19 mouse cellular contexts compared by ENCODE assay signal in the genomic region with DNA sequence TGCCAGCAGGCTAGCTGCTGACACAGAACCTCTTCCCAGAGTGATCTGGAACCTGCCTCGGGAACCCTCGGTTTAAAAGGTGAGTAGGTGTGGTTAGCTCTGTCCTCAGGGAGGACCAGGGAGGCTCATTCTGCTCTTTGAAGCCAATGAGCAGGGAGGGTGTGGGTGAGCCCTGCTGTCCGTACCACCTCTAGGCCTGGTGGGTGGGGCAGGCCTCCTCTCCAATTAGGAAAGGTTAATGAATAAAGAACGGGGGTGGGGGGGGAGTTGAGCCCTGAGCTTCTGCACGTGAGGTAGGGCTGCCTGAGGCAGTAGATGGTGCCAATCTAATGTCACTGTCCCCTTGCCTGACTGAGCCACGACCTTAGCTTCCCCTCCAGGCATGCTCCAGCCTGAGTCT. TPM values are rescaled to one million over a fixed set of nuclear protein-coding genes. Genes with fewer than 3 reads are reported as not detected.
DNase-seq lines count a peak whose midpoint lies in the region; ATAC-seq and TF ChIP-seq lines count a peak whose summit lies in the region.
"Had no signal": no experiment of that assay in that cellular context is flagged by ENCODE, and none has a peak within 500 bp of the region (broad histone marks: within the 10 kb centered on the region; RNA-seq: fewer than 3 reads in every experiment).

No protein-coding gene starts in this region.

- no peak for TF ChIP-seq CTCF in liver, postnatal 0 days (IDR thresholded peaks at IDR 0.05; ENCODE audit: low read depth)
- TF ChIP-seq CTCF in liver, embryonic 14.5 days (IDR thresholded peaks at IDR 0.05; ENCODE audit: low read depth), result no peak

- no peak overlapping the region for H3K9ac ChIP-seq in heart, embryonic 11.5 days (ENCODE audit: low read depth, low read length)
- no peak overlapping the region for H3K9ac ChIP-seq in liver, embryonic 11.5 days (ENCODE audit: low read depth, low read length)
- no peak overlapping the region for H3K9ac ChIP-seq in liver, postnatal 0 days (replicated peaks)
- H3K9ac ChIP-seq in kidney, embryonic 15.5 days, result no peak overlapping the region
- H3K9ac ChIP-seq in liver, embryonic 14.5 days (replicated peaks), result no peak overlapping the region
- H3K9ac ChIP-seq in forebrain, embryonic 15.5 days (replicated peaks), result no peak overlapping the region
- H3K9ac ChIP-seq: embryonic facial prominence, embryonic 15.5 days; heart, embryonic 15.5 days had no signal

- no peak for ATAC-seq in heart, embryonic 11.5 days (replicated peaks; ENCODE audit: insufficient number of reproducible peaks, low FRiP score, low TSS enrichment)
- 0 out of 2 replicates have a peak, but pooled peaks have one; percentile 34 for ATAC-seq in liver, embryonic 11.5 days (replicated peaks; ENCODE audit: low FRiP score)
- no peak for ATAC-seq in liver, postnatal 0 days
- ATAC-seq in kidney, embryonic 15.5 days (replicated peaks; ENCODE audit: low FRiP score), result 0 out of 2 replicates have a peak, but pooled peaks have one; percentile 7
- peak; percentile 22; the same call in 1 of the 2 replicates for ATAC-seq in liver, embryonic 14.5 days (ENCODE audit: insufficient read depth)
- no peak for ATAC-seq in forebrain, embryonic 15.5 days (replicated peaks)
- ATAC-seq: inflammation-experienced regulatory T-cells, adult 6 months had no signal

- no peaks in the 10 kb centered on the region for H3K9me3 ChIP-seq in heart, embryonic 11.5 days (replicated peaks; ENCODE audit: control insufficient read depth, low read length)
- H3K9me3 ChIP-seq in liver, embryonic 11.5 days (ENCODE audit: control insufficient read depth, low read length), result no peaks in the 10 kb centered on the region
- no peaks in the 10 kb centered on the region for H3K9me3 ChIP-seq in liver, postnatal 0 days (ENCODE audit: low read length)
- H3K9me3 ChIP-seq in kidney, embryonic 15.5 days (replicated peaks), result no peaks in the 10 kb centered on the region
- no peaks in the 10 kb centered on the region for H3K9me3 ChIP-seq in liver, embryonic 14.5 days (ENCODE audit: control insufficient read depth, low read length)
- no peaks in the 10 kb centered on the region for H3K9me3 ChIP-seq in forebrain, embryonic 15.5 days
- H3K9me3 ChIP-seq: embryonic facial prominence, embryonic 15.5 days; G1E; heart, embryonic 15.5 days had no signal

- TF ChIP-seq EP300 in liver, postnatal 0 days (IDR thresholded peaks at IDR 0.05; ENCODE audit: low read depth), result no peak
- no peak for TF ChIP-seq EP300 in liver, embryonic 14.5 days (IDR thresholded peaks at IDR 0.05; ENCODE audit: low read depth)

- H3K4me1 ChIP-seq in heart, embryonic 11.5 days (ENCODE audit: control insufficient read depth, insufficient read depth, low read length), result peaks cover 18% of the 10 kb centered on the region; the same call in 1 of the 2 replicates
- H3K4me1 ChIP-seq in liver, embryonic 11.5 days (replicated peaks; ENCODE audit: control insufficient read depth, insufficient read depth, low read length), result peaks cover 8% of the 10 kb centered on the region
- no peaks in the 10 kb centered on the region for H3K4me1 ChIP-seq in liver, postnatal 0 days (ENCODE audit: insufficient read depth)
- peaks cover 20% of the 10 kb centered on the region for H3K4me1 ChIP-seq in kidney, embryonic 15.5 days
- no peaks in the 10 kb centered on the region for H3K4me1 ChIP-seq in liver, embryonic 14.5 days (replicated peaks; ENCODE audit: control insufficient read depth in 2 of 2, insufficient read depth in 2 of 2, low read length in 1 of 2)
- peaks cover 15% of the 10 kb centered on the region for H3K4me1 ChIP-seq in forebrain, embryonic 15.5 days
- H3K4me1 ChIP-seq: embryonic facial prominence, embryonic 15.5 days had no signal

- H3K27me3 ChIP-seq in heart, embryonic 11.5 days (ENCODE audit: control insufficient read depth, insufficient read depth, low read length), result peaks cover 20% of the 10 kb centered on the region
- peaks cover 4% of the 10 kb centered on the region; the same call in 1 of the 2 replicates for H3K27me3 ChIP-seq in liver, embryonic 11.5 days (replicated peaks; ENCODE audit: control insufficient read depth, insufficient read depth, low read length)
- H3K27me3 ChIP-seq in liver, postnatal 0 days (ENCODE audit: insufficient read depth, low read length), result no peaks in the 10 kb centered on the region
- no peaks in the 10 kb centered on the region for H3K27me3 ChIP-seq in kidney, embryonic 15.5 days
- H3K27me3 ChIP-seq in liver, embryonic 14.5 days (ENCODE audit: control insufficient read depth, insufficient read depth, low read length), result no peaks in the 10 kb centered on the region
- H3K27me3 ChIP-seq in forebrain, embryonic 15.5 days, result no peaks in the 10 kb centered on the region
- H3K27me3 ChIP-seq: embryonic facial prominence, embryonic 15.5 days; heart, embryonic 15.5 days had no signal

- 35% methylated on average over 6 of the region's 6 CpGs for WGBS in heart, embryonic 11.5 days (ENCODE audit: insufficient replicate concordance)
- WGBS in liver, embryonic 11.5 days, result 37% methylated on average over 6 of the region's 6 CpGs
- WGBS in liver, postnatal 0 days (ENCODE audit: insufficient replicate concordance), result 42% methylated on average over 6 of the region's 6 CpGs
- WGBS in kidney, embryonic 15.5 days, result 25% methylated on average over 6 of the region's 6 CpGs
- 32% methylated on average over 6 of the region's 6 CpGs for WGBS in liver, embryonic 14.5 days (ENCODE audit: insufficient replicate concordance)
- 33% methylated on average over 6 of the region's 6 CpGs for WGBS in forebrain, embryonic 15.5 days

- peak overlapping the region; percentile 29; the same call in 1 of the 2 replicates for H3K4me2 ChIP-seq in heart, embryonic 11.5 days
- H3K4me2 ChIP-seq in liver, embryonic 11.5 days, result no peak overlapping the region
- H3K4me2 ChIP-seq in liver, postnatal 0 days (ENCODE audit: low read depth, low read length), result no peak overlapping the region
- no peak overlapping the region for H3K4me2 ChIP-seq in kidney, embryonic 15.5 days
- H3K4me2 ChIP-seq in liver, embryonic 14.5 days (ENCODE audit: low read depth), result no peak overlapping the region
- no peak overlapping the region for H3K4me2 ChIP-seq in forebrain, embryonic 15.5 days (replicated peaks)
- H3K4me2 ChIP-seq: embryonic facial prominence, embryonic 15.5 days; heart, embryonic 15.5 days had no signal

- no peak overlapping the region for H3K4me3 ChIP-seq in heart, embryonic 11.5 days (ENCODE audit: low read depth, low read length)
- H3K4me3 ChIP-seq in liver, embryonic 11.5 days (ENCODE audit: low read depth, low read length), result no peak overlapping the region
- no peak overlapping the region for H3K4me3 ChIP-seq in liver, postnatal 0 days (ENCODE audit: low read depth, low read length)
- H3K4me3 ChIP-seq in kidney, embryonic 15.5 days (replicated peaks), result no peak overlapping the region
- H3K4me3 ChIP-seq in liver, embryonic 14.5 days (ENCODE audit: insufficient read depth in 1 of 2, low read depth in 2 of 2, low read length in 2 of 2), result no peak overlapping the region
- no peak overlapping the region for H3K4me3 ChIP-seq in forebrain, embryonic 15.5 days
- H3K4me3 ChIP-seq: embryonic facial prominence, embryonic 15.5 days; heart, embryonic 15.5 days; myocyte had no signal

- DNase-seq in heart, adult 9 months (ENCODE audit: low spot score in 2 of 2), result no peak
- no peak for DNase-seq in liver, embryonic 11.5 days (ENCODE audit: low spot score)
- DNase-seq in liver, postnatal 0 days, result no peak
- DNase-seq in liver, embryonic 14.5 days (ENCODE audit: low read depth in 3 of 3, low spot score in 3 of 3), result no peak
- DNase-seq in gastrocnemius, postnatal 25 days, result no peak
- DNase-seq: adrenal gland, postnatal 36 days; gastrocnemius, postnatal 36 days; midbrain, embryonic 14.5 days; retina, postnatal 1 day had no signal

- H3K36me3 ChIP-seq in heart, embryonic 11.5 days (ENCODE audit: control insufficient read depth, insufficient read depth, low read length), result peaks cover 4% of the 10 kb centered on the region; the same call in 1 of the 2 replicates
- no peaks in the 10 kb centered on the region for H3K36me3 ChIP-seq in liver, embryonic 11.5 days (ENCODE audit: control insufficient read depth, insufficient read depth, low read length)
- peaks cover 3% of the 10 kb centered on the region; the same call in 1 of the 2 replicates for H3K36me3 ChIP-seq in liver, postnatal 0 days (replicated peaks; ENCODE audit: insufficient read depth, low read length)
- peaks cover 45% of the 10 kb centered on the region for H3K36me3 ChIP-seq in kidney, embryonic 15.5 days
- H3K36me3 ChIP-seq in liver, embryonic 14.5 days (replicated peaks; ENCODE audit: control insufficient read depth, insufficient read depth, low read depth), result no peaks in the 10 kb centered on the region
- H3K36me3 ChIP-seq in forebrain, embryonic 15.5 days, result no peaks in the 10 kb centered on the region

- no peak overlapping the region for H3K27ac ChIP-seq in heart, embryonic 11.5 days (ENCODE audit: low read depth, low read length)
- H3K27ac ChIP-seq in liver, embryonic 11.5 days (ENCODE audit: low read depth, low read length), result no peak overlapping the region
- H3K27ac ChIP-seq in liver, postnatal 0 days (ENCODE audit: low read depth), result no peak overlapping the region
- no peak overlapping the region for H3K27ac ChIP-seq in kidney, embryonic 15.5 days
- no peak overlapping the region for H3K27ac ChIP-seq in liver, embryonic 14.5 days
- no peak overlapping the region for H3K27ac ChIP-seq in forebrain, embryonic 15.5 days (replicated peaks)
- H3K27ac ChIP-seq: embryonic facial prominence, embryonic 15.5 days; heart, embryonic 15.5 days had no signal

RNA-seq across cellular contexts. Expression of gene Pdk2, which starts 8.2 kb away (rescaled TPM):
- polyA plus RNA-seq in heart, embryonic 11.5 days (2014; fragmentation: Nextera tagmentation; extraction: Ambion mirVana), result 45.6 and 53.0 TPM in 2 replicates
- 14.9 and 15.2 TPM in 2 replicates for polyA plus RNA-seq in liver, embryonic 11.5 days (2014; fragmentation: Nextera tagmentation; extraction: Ambion mirVana)
- 16.2 and 17.3 TPM in 2 replicates for polyA plus RNA-seq in liver, postnatal 0 days (2015; fragmentation: Nextera tagmentation; extraction: Ambion mirVana)
- 49.4 and 56.2 TPM in 2 replicates for polyA plus RNA-seq in kidney, embryonic 15.5 days (2015; fragmentation: Nextera tagmentation; extraction: Ambion mirVana)
- 3.5 and 3.6 TPM in 2 replicates for polyA plus RNA-seq in liver, embryonic 14.5 days (2012; rRNA removed)
- 7.0 and 9.1 TPM in 2 replicates for polyA plus RNA-seq in liver, embryonic 14.5 days (2014; fragmentation: Nextera tagmentation; extraction: Ambion mirVana)
- 100 to 1,000 TPM; 351 to 396 TPM for total RNA-seq in gastrocnemius, postnatal 25 days (2021)
- 26.4 and 27.3 TPM in 2 replicates for polyA plus RNA-seq in forebrain, embryonic 15.5 days (2015; fragmentation: Nextera tagmentation; extraction: Ambion mirVana)

RNA-seq across cellular contexts. Expression of gene Samd14, which starts 23.3 kb away (rescaled TPM):
- polyA plus RNA-seq in heart, embryonic 11.5 days (2014; fragmentation: Nextera tagmentation; extraction: Ambion mirVana), result 16.0 and 16.3 TPM in 2 replicates
- 55.8 and 57.8 TPM in 2 replicates for polyA plus RNA-seq in liver, embryonic 11.5 days (2014; fragmentation: Nextera tagmentation; extraction: Ambion mirVana)
- polyA plus RNA-seq in liver, postnatal 0 days (2015; fragmentation: Nextera tagmentation; extraction: Ambion mirVana), result 14.5 and 16.1 TPM in 2 replicates
- polyA plus RNA-seq in kidney, embryonic 15.5 days (2015; fragmentation: Nextera tagmentation; extraction: Ambion mirVana), result 16.9 and 21.2 TPM in 2 replicates
- polyA plus RNA-seq in liver, embryonic 14.5 days (2012; rRNA removed), result 33.1 and 41.9 TPM in 2 replicates
- 24.7 and 34.2 TPM in 2 replicates for polyA plus RNA-seq in liver, embryonic 14.5 days (2014; fragmentation: Nextera tagmentation; extraction: Ambion mirVana)
- under 1 TPM; 0.61 to 0.80 TPM for total RNA-seq in gastrocnemius, postnatal 25 days (2021)
- 120 and 123 TPM in 2 replicates for polyA plus RNA-seq in forebrain, embryonic 15.5 days (2015; fragmentation: Nextera tagmentation; extraction: Ambion mirVana)

RNA-seq across cellular contexts. Expression of gene Ppp1r9b, which starts 42.1 kb away (rescaled TPM):
- 11.4 and 16.3 TPM in 2 replicates for polyA plus RNA-seq in heart, embryonic 11.5 days (2014; fragmentation: Nextera tagmentation; extraction: Ambion mirVana)
- polyA plus RNA-seq in liver, embryonic 11.5 days (2014; fragmentation: Nextera tagmentation; extraction: Ambion mirVana), result 21.9 and 27.9 TPM in 2 replicates
- 5.7 and 6.1 TPM in 2 replicates for polyA plus RNA-seq in liver, postnatal 0 days (2015; fragmentation: Nextera tagmentation; extraction: Ambion mirVana)
- 10.0 and 10.6 TPM in 2 replicates for polyA plus RNA-seq in kidney, embryonic 15.5 days (2015; fragmentation: Nextera tagmentation; extraction: Ambion mirVana)
- polyA plus RNA-seq in liver, embryonic 14.5 days (2012; rRNA removed), result 14.1 and 14.9 TPM in 2 replicates
- 8.8 and 10.4 TPM in 2 replicates for polyA plus RNA-seq in liver, embryonic 14.5 days (2014; fragmentation: Nextera tagmentation; extraction: Ambion mirVana)
- total RNA-seq in gastrocnemius, postnatal 25 days (2021), result 10 to 100 TPM; 21.8 to 30.0 TPM
- polyA plus RNA-seq in forebrain, embryonic 15.5 days (2015; fragmentation: Nextera tagmentation; extraction: Ambion mirVana), result 23.0 and 23.9 TPM in 2 replicates

RNA-seq across cellular contexts. Expression of gene Itga3, which starts 43.7 kb away (rescaled TPM):
- polyA plus RNA-seq in heart, embryonic 11.5 days (2014; fragmentation: Nextera tagmentation; extraction: Ambion mirVana), result 8.5 and 9.7 TPM in 2 replicates
- 4.0 and 4.6 TPM in 2 replicates for polyA plus RNA-seq in liver, embryonic 11.5 days (2014; fragmentation: Nextera tagmentation; extraction: Ambion mirVana)
- polyA plus RNA-seq in liver, postnatal 0 days (2015; fragmentation: Nextera tagmentation; extraction: Ambion mirVana), result 0.97 and 1.0 TPM in 2 replicates
- 21.0 and 22.9 TPM in 2 replicates for polyA plus RNA-seq in kidney, embryonic 15.5 days (2015; fragmentation: Nextera tagmentation; extraction: Ambion mirVana)
- 1.7 and 2.0 TPM in 2 replicates for polyA plus RNA-seq in liver, embryonic 14.5 days (2012; rRNA removed)
- 1.5 and 1.9 TPM in 2 replicates for polyA plus RNA-seq in liver, embryonic 14.5 days (2014; fragmentation: Nextera tagmentation; extraction: Ambion mirVana)
- total RNA-seq in gastrocnemius, postnatal 25 days (2021), result 1 to 10 TPM; 2.9 to 5.4 TPM
- 5.9 and 6.9 TPM in 2 replicates for polyA plus RNA-seq in forebrain, embryonic 15.5 days (2015; fragmentation: Nextera tagmentation; extraction: Ambion mirVana)
- total RNA-seq: megakaryocyte progenitor cell, adult 5-6 weeks had no signal
- polyA plus RNA-seq: G1E had no signal

RNA-seq across cellular contexts. Expression of gene Sgca, which starts 56.8 kb away (rescaled TPM):
- polyA plus RNA-seq in heart, embryonic 11.5 days (2014; fragmentation: Nextera tagmentation; extraction: Ambion mirVana), result 24.7 and 25.3 TPM in 2 replicates
- 0.22 and 0.30 TPM in 2 replicates for polyA plus RNA-seq in liver, embryonic 11.5 days (2014; fragmentation: Nextera tagmentation; extraction: Ambion mirVana)
- 0.13 and 0.96 TPM in 2 replicates for polyA plus RNA-seq in liver, postnatal 0 days (2015; fragmentation: Nextera tagmentation; extraction: Ambion mirVana)
- polyA plus RNA-seq in kidney, embryonic 15.5 days (2015; fragmentation: Nextera tagmentation; extraction: Ambion mirVana), result 1.2 and 1.7 TPM in 2 replicates
- polyA plus RNA-seq in liver, embryonic 14.5 days (2012; rRNA removed), result 0.04 TPM in 1 of 2 replicates, not detected in the other
- polyA plus RNA-seq in liver, embryonic 14.5 days (2014; fragmentation: Nextera tagmentation; extraction: Ambion mirVana), result not detected in 2 replicates
- total RNA-seq in gastrocnemius, postnatal 25 days (2021), result 100 to 1,000 TPM; 255 to 276 TPM
- polyA plus RNA-seq in forebrain, embryonic 15.5 days (2015; fragmentation: Nextera tagmentation; extraction: Ambion mirVana), result not detected in 2 replicates
- total RNA-seq: adrenal gland, postnatal 36 days; megakaryocyte progenitor cell, adult 5-6 weeks had no signal
- polyA plus RNA-seq: forebrain, embryonic 11.5 days; G1E; inflammation-experienced regulatory T-cells, adult 6 months; midbrain, embryonic 14.5 days had no signal

Comparison
In these comparisons a context has a peak if more than half of its experiments do, and no peak if none do; other contexts are left out.
1. ATAC-seq: peak in liver, embryonic 11.5 days (single experiment), kidney, embryonic 15.5 days (single experiment) and liver, embryonic 14.5 days (single experiment); none in heart, embryonic 11.5 days (single experiment), liver, postnatal 0 days (single experiment) and forebrain, embryonic 15.5 days (single experiment).